Mouse (Mus musculus): ENCODE measurements at regions not wholly inside any gene's neighbourhood (a gene's known extent, or its start where the extent isn't known, plus 50 kb on each side); places are given as distances from the start of the nearest gene placed in this dataset.

DNA sequence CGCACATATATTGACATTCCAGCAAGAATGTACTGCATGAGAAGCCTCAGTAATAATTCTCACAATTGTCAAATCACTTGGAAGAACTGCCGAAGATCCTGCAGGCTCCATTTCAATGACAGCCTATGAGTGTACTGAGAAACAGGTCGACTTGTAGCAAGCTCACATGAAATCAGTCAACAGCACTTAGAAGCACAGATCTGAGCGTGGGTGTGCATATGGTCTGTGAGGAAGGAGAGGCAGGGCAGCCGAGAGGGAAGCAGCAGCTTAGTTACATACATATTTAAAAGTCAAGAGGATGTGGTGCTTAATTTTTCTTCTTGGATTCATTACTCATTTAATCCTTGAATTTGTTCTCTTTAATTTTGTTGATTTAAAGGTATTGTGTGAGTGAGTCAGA is 967.4 kb upstream of the Epha7 start:
- CTCF ChIA-PET = no interaction called here
- ATAC-seq = no peak
- in situ Hi-C loops (cut with MboI; ENCODE audit: low pct_unique_long_range_greater_than_20kb) = no loop called here

DNA sequence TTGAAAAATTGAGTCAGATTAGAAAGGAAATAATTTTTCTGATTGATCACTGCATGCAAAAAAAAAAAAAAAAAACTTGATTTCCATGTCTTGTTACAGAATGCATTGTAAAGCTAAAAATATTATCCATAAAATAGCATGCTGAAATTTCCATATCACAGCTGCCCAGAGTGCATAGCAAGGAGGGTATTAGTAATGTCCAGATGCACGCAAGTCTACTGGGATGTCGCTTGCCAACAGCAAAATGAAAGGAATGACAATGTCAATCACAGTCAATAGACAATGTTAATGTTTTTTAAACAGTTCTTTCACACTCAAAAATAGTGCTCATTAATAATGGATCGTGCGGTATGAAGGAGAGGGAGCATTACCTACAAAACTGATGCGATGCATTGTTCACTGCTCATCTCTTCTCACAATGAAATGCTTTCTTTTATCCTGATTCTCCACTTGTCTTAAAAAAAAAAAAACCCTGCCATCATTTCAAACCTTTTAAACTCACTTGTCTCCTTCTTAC is 966.8 kb upstream of the Epha7 start:
- in situ Hi-C loops (cut with MboI; ENCODE audit: low pct_unique_long_range_greater_than_20kb) = no loop called here
- ATAC-seq = no peak
- DNase-seq (ENCODE audit: low read depth, low spot score) = no peak
- ChIA-PET POLR2A (no interaction called here), CTCF (no interaction called here)
- no peaks in the 10 kb centered on the region for H3K27me3 ChIP-seq
- TF ChIP-seq CTCF (IDR thresholded peaks at IDR 0.05) = no peak

More for the DNA sequence above, 967.4 kb upstream of the Epha7 start:
- no peaks in the 10 kb centered on the region for H3K27me3 ChIP-seq
- DNase-seq (ENCODE audit: low read depth, low spot score) = no peak
- POLR2A ChIA-PET = no interaction called here
- TF ChIP-seq CTCF (IDR thresholded peaks at IDR 0.05) = no peak

DNA sequence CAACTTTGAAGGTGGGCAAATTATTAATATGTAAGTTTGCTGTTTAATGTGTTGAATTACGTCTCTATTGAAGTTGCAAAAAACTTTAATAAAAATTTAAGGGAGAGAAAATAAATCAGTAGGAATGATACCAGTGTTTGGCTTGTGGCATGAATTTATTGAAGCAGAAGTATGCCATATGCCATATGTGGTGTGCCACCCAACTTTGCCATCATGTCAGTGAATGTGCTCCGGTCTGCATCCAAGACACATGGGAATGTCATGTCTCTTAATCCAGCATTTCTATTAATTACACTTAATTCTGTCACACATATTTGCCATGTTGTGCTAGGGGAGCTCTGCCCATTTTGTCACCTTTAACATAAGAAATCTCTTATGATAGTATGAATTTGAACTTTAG is 956.8 kb upstream of the Epha7 start:
- in situ Hi-C loops (cut with MboI; ENCODE audit: low pct_unique_long_range_greater_than_20kb) = no loop called here
- CTCF ChIA-PET = no interaction called here

GRCm38 (mm10) chr4:27887262-27887954 is 925.5 kb upstream of the Epha7 start:
- ChIA-PET POLR2A (no interaction called here), CTCF (no interaction called here)
- in situ Hi-C loops (cut with MboI; ENCODE audit: low pct_unique_long_range_greater_than_20kb) = no loop called here
- no peak for ATAC-seq
- TF ChIP-seq CTCF (IDR thresholded peaks at IDR 0.05) = no peak
- no peaks in the 10 kb centered on the region for H3K27me3 ChIP-seq
- no peak for DNase-seq (ENCODE audit: low read depth, low spot score)

More for the DNA sequence above, 956.8 kb upstream of the Epha7 start:
- ATAC-seq (no peak), DNase-seq (ENCODE audit: low read depth, low spot score) (no peak)
- H3K27me3 ChIP-seq = no peaks in the 10 kb centered on the region
- POLR2A ChIA-PET = no interaction called here
- TF ChIP-seq CTCF (IDR thresholded peaks at IDR 0.05) = no peak

DNA sequence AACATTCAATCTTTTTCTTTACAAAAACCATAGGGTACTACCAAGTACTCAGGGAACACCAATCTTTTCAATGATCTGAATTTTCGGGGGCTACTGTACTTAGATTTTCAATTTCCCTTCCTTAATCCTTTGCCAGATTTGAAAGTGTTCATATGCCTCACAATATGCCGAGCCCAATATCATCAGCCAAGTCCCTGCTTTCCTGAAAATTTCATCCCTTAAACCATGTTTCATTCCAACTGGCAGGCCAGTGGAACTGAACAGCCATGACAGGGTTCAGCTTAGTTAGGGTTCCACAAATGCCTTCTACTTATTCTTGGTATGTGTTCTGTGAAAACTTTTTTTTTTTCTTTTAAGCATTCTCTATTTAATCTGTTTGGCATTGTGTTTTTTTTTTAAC is 916.5 kb upstream of the Epha7 start:
- no peak for TF ChIP-seq CTCF (IDR thresholded peaks at IDR 0.05)
- ChIA-PET POLR2A (no interaction called here), CTCF (no interaction called here)
- ATAC-seq = no peak
- DNase-seq (ENCODE audit: low read depth, low spot score) = no peak
- H3K27me3 ChIP-seq = no peaks in the 10 kb centered on the region
- in situ Hi-C loops (cut with MboI; ENCODE audit: low pct_unique_long_range_greater_than_20kb) = no loop called here

- H3K27me3 ChIP-seq = no peaks in the 10 kb centered on the region
- in situ Hi-C loops (cut with MboI; ENCODE audit: low pct_unique_long_range_greater_than_20kb) = no loop called here
- no peak for TF ChIP-seq CTCF (IDR thresholded peaks at IDR 0.05)
- ChIA-PET POLR2A (no interaction called here), CTCF (no interaction called here)
- DNase-seq (ENCODE audit: low read depth, low spot score) (no peak), ATAC-seq (no peak)
Observed at GRCm38 (mm10) chr4:27945351-27945750, 867.6 kb upstream of the Epha7 start.

DNA sequence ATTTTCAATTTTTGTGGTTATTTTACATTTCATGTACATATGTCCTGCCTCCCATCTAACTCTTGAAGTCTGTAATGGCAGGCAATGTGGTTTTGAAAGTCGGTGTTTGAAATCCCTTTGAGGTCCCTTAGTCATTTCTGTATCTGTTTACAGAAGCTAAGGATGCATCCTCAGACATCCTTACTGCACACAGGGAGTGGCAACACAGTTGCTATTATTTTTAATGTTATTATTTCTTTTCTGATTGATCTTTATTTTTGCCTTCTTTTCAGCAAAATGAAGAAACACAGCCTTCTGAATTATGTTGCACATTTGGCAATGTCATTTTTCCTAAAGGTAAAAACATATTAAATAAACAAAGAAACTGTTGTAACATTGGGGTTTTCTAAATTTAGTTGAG is 867.2 kb upstream of the Epha7 start:
- TF ChIP-seq CTCF (IDR thresholded peaks at IDR 0.05) = no peak
- no peak for DNase-seq (ENCODE audit: low read depth, low spot score)
- ATAC-seq = no peak
- POLR2A ChIA-PET = no interaction called here
- H3K27me3 ChIP-seq = no peaks in the 10 kb centered on the region
- CTCF ChIA-PET = no interaction called here
- in situ Hi-C loops (cut with MboI; ENCODE audit: low pct_unique_long_range_greater_than_20kb) = no loop called here

GRCm38 (mm10) chr4:27949970-27950717 is 862.8 kb upstream of the Epha7 start:
- H3K27me3 ChIP-seq = no peaks in the 10 kb centered on the region
- DNase-seq (ENCODE audit: low read depth, low spot score) (no peak), ATAC-seq (no peak)
- ChIA-PET CTCF (no interaction called here), POLR2A (no interaction called here)
- in situ Hi-C loops (cut with MboI; ENCODE audit: low pct_unique_long_range_greater_than_20kb) = loop anchor here (25.0 kb wide), 1 partner anchor 862 kb away; the partner anchor contains the start of gene Epha7
- TF ChIP-seq CTCF (IDR thresholded peaks at IDR 0.05) = no peak

DNA sequence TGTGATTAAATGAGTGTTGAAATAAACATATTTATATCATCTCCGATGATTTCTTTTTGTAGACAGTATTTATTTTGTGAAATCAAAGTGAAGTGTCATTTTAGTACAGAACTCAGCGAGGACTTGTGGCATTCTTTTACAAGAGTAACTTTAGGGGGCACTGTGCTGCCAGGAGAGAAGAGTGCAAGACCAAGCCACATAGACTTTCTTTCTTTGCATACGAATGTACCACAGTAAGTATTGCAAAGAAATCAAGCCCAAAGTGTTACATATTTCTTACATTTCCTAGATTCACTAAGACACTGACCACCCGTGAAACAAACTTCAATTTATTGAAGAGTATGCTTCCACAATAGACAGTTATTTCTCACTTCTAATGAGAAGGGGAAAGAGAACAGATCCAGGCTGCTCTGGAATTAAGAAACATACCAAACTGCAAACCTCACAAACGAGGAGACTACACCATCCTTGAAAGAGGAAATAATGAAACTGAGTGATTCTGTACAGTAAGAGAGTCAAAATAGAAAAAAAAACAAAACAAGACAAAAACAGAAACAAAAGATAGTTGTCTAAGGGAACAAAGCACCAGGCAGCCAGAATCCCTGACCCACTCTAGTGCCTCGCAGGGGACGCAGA is 847.8 kb upstream of the Epha7 start:
- DNase-seq (ENCODE audit: low read depth, low spot score) (no peak), ATAC-seq (no peak)
- CTCF ChIA-PET = no interaction called here
- peak; percentile 38 for TF ChIP-seq CTCF (IDR thresholded peaks at IDR 0.05)
- POLR2A ChIA-PET = no interaction called here
- in situ Hi-C loops (cut with MboI; ENCODE audit: low pct_unique_long_range_greater_than_20kb) = loop anchor here (25.0 kb wide), 1 partner anchor 847 kb away; the partner anchor contains the start of gene Epha7
- peaks cover 5% of the 10 kb centered on the region for H3K27me3 ChIP-seq

GRCm38 (mm10) chr4:27970569-27970968 is 842.4 kb upstream of the Epha7 start:
- ATAC-seq (no peak), DNase-seq (ENCODE audit: low read depth, low spot score) (no peak)
- CTCF ChIA-PET = interaction anchor here (1.4 kb wide), 1 partner anchor 14 kb away, joined by 3 read pairs; no protein-coding TSS in a partner anchor
- in situ Hi-C loops (cut with MboI; ENCODE audit: low pct_unique_long_range_greater_than_20kb) = loop anchor here (25.0 kb wide), 1 partner anchor 842 kb away; the partner anchor contains the start of gene Epha7
- peaks cover 5% of the 10 kb centered on the region for H3K27me3 ChIP-seq
- POLR2A ChIA-PET = no interaction called here
- TF ChIP-seq CTCF (IDR thresholded peaks at IDR 0.05) = no peak

DNA sequence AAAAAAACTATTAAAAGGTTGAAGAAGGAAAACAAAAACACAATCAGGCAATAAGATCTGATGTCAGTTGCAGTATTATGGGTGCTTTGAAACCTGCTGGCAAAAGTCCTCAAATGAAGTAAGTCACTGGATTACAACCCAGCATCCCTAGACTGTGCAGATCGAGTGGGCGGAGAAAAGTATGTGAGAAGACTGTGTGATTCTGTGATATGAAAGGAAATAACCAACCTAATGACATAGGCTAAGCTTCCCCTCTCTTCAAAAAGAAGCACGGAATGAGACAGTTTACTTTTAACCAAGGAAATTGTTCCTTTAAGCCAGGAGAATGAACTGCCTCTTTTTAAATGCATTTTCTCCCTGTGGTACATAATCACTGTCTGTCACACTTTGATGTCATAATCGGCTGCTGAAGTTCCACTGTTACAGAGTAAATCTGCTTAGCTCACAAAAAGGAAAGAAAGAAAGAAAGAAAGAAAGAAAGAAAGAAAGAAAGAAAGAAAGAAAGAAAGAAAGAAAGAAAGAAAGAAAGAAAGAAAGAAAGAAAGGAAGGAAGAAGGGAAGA is 833.6 kb upstream of the Epha7 start:
- POLR2A ChIA-PET = no interaction called here
- no peak for DNase-seq (ENCODE audit: low read depth, low spot score)
- CTCF ChIA-PET = no interaction called here
- H3K27me3 ChIP-seq = no peaks in the 10 kb centered on the region
- ATAC-seq = no peak
- no peak for TF ChIP-seq CTCF (IDR thresholded peaks at IDR 0.05)
- in situ Hi-C loops (cut with MboI; ENCODE audit: low pct_unique_long_range_greater_than_20kb) = no loop called here

Data from Patski (cell line).